Mouse (Mus musculus): ENCODE measurements at regions not wholly inside any gene's neighbourhood (a gene's known extent, or its start where the extent isn't known, plus 50 kb on each side); places are given as distances from the start of the nearest gene placed in this dataset.

DNA sequence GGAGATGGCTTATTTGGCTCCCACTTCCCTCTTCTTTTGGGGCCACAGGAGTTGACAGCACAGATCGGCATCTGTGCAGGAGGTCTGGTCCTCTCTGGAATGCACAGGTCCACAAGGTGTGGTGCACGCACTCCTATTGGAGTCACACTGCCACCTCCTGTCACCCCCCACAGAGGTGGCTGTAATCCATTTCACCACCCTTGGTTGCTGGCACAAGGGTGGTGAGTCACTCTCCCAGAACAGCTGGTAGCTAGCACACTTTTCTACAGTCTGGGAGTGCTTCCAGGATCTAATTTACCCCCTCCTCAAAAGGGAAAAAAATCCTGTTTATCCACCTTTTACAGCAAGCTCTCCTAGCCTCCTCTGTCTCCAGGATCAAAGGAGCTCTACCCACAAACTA, 294.6 kb upstream of the Klf3 start:
- Histone ChIP-seq H3K9ac (ENCODE audit: insufficient read depth, low read depth) (no peak overlapping the region), H3K9me3 (replicated peaks; ENCODE audit: low read length) (no peaks in the 10 kb centered on the region), H3K27ac (ENCODE audit: insufficient read depth, low read depth) (no peak overlapping the region), H3K27me3 (replicated peaks) (peaks cover under 1% of the 10 kb centered on the region), H3K4me3 (replicated peaks in 1 of 3; ENCODE audit: low read depth in 2 of 3, low read length in 2 of 3, poor library complexity in 1 of 3) (no peak overlapping the region), H3K4me1 (ENCODE audit: control insufficient read depth in 1 of 2, insufficient read depth in 2 of 2) (peaks cover 0 to 12% of the 10 kb centered on the region in 2 experiments; a peak in 2 of 4 replicates), H3K36me3 (replicated peaks in 1 of 2; ENCODE audit: control insufficient read depth in 1 of 2, insufficient read depth in 1 of 2, low read length in 1 of 2) (no peaks in the 10 kb centered on the region), H3K79me2 (replicated peaks; ENCODE audit: control insufficient read depth, extremely low read depth, insufficient read depth, poor library complexity, severe bottlenecking) (no peaks in the 10 kb centered on the region), H3K4me2 (ENCODE audit: insufficient read depth, low read depth, poor library complexity, severe bottlenecking) (no peak overlapping the region)
- no peak for TF ChIP-seq NELFE (IDR thresholded peaks at IDR 0.05; ENCODE audit: low read depth, low read length)
- in situ Hi-C loops (cut with MboI; ENCODE audit: low pct_ligation_motif_present, low pct_unique_long_range_greater_than_20kb, low sequenced_read_pairs), result loop anchor here (5.0 to 25.0 kb wide), 2 partner anchors 104 to 304 kb away; no protein-coding TSS in a partner anchor
- dilution Hi-C loops (cut with MboI; ENCODE audit: extremely low pct_ligation_motif_present, extremely low pct_unique_long_range_greater_than_20kb, low sequenced_read_pairs), result no loop called here
- no peak for DNase-seq (ENCODE audit: extremely low read depth)

DNA sequence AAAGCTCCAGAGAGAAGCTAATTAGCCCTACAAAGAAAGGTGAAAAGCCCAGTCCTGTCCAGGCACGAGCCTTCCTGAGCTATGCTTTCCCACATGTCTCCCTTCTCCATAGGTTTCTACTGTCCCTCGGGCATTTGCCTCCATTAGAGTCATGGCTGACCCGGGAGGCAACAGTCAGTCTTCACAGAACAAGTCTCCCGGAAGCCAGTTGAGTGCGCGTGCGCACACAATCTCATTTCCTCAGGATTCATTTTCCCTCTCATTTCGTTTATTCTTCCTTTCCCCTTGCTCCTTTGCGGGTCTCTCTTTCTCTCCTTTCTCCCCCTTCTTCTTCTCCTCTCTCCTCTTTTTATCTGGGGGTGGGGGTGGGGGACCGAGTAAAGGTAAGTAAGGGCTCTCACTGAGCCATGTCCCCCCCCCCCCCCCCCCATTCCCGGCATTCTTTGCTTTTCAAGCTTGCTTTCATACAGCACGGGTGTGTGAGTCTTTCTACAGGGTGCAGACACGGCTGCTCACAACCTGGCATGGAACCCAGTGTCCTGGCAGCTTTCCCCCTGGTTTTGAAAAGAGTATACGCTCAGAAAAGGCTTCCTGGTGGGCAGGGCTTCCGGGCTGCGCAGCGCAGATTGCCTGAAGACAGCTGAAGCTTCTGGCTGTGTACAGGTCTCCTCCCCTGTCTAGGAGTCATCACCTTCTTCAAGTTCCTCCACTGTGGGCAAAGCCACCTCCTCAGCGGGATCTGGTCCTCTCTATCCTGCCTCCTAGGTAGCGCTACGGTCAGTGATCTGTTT, 289.8 kb upstream of the Klf3 start:
- Histone ChIP-seq H3K27me3 (replicated peaks) (no peaks in the 10 kb centered on the region), H3K79me2 (replicated peaks; ENCODE audit: control insufficient read depth, extremely low read depth, insufficient read depth, poor library complexity, severe bottlenecking) (no peaks in the 10 kb centered on the region), H3K4me2 (ENCODE audit: insufficient read depth, low read depth, poor library complexity, severe bottlenecking) (no peak overlapping the region), H3K9me3 (replicated peaks; ENCODE audit: low read length) (no peaks in the 10 kb centered on the region), H3K4me3 (replicated peaks in 1 of 3; ENCODE audit: low read depth in 2 of 3, low read length in 2 of 3, poor library complexity in 1 of 3) (no peak overlapping the region), H3K9ac (ENCODE audit: insufficient read depth, low read depth) (no peak overlapping the region), H3K4me1 (ENCODE audit: control insufficient read depth in 1 of 2, insufficient read depth in 2 of 2) (no peaks in the 10 kb centered on the region), H3K27ac (ENCODE audit: insufficient read depth, low read depth) (no peak overlapping the region), H3K36me3 (replicated peaks in 1 of 2; ENCODE audit: control insufficient read depth in 1 of 2, insufficient read depth in 1 of 2, low read length in 1 of 2) (no peaks in the 10 kb centered on the region)
- dilution Hi-C loops (cut with MboI; ENCODE audit: extremely low pct_ligation_motif_present, extremely low pct_unique_long_range_greater_than_20kb, low sequenced_read_pairs), result no loop called here
- TF ChIP-seq EP300 (IDR thresholded peaks at IDR 0.05; ENCODE audit: low read length), result no peak
- no peak for TF ChIP-seq TBP (conservative IDR thresholded peaks at IDR 0.05; ENCODE audit: low read depth, low read length)
- no peak for TF ChIP-seq UBTF (IDR thresholded peaks at IDR 0.05; ENCODE audit: low read depth, low read length)
- TF ChIP-seq RAD21 (IDR thresholded peaks at IDR 0.05; ENCODE audit: low read depth, low read length), result no peak
- no peak for TF ChIP-seq ZKSCAN1 (IDR thresholded peaks at IDR 0.05; ENCODE audit: borderline replicate concordance, low read depth, low read length)
- no peak for TF ChIP-seq JUN (IDR thresholded peaks at IDR 0.05; ENCODE audit: insufficient read depth, low read depth, low read length)
- TF ChIP-seq CHD2 (IDR thresholded peaks at IDR 0.05; ENCODE audit: low read length), result no peak
- no peak for TF ChIP-seq ELF1 (IDR thresholded peaks at IDR 0.05; ENCODE audit: low read depth, low read length)
- no peak for TF ChIP-seq POLR2AphosphoS2 (IDR thresholded peaks at IDR 0.05; ENCODE audit: low read depth, low read length)
- TF ChIP-seq MAZ (IDR thresholded peaks at IDR 0.05; ENCODE audit: low read depth, low read length), result no peak
- TF ChIP-seq ZNF384 (IDR thresholded peaks at IDR 0.05; ENCODE audit: low read depth, low read length), result no peak
- TF ChIP-seq E2F4 (IDR thresholded peaks at IDR 0.05; ENCODE audit: insufficient replicate concordance, low read depth, low read length), result no peak
- TF ChIP-seq SIN3A (IDR thresholded peaks at IDR 0.05; ENCODE audit: low read length), result no peak
- TF ChIP-seq BHLHE40 (IDR thresholded peaks at IDR 0.05; ENCODE audit: low read depth, low read length), result no peak
- TF ChIP-seq PAX5 (IDR thresholded peaks at IDR 0.05; ENCODE audit: low read length), result no peak
- no peak for DNase-seq (ENCODE audit: extremely low read depth)
- in situ Hi-C loops (cut with MboI; ENCODE audit: low pct_ligation_motif_present, low pct_unique_long_range_greater_than_20kb, low sequenced_read_pairs), result loop anchor here (25.0 kb wide), 1 partner anchor 99 kb away; no protein-coding TSS in a partner anchor

Measured in CH12.LX (cell line).